Mouse (Mus musculus) forebrain, embryonic 14.5 days (tissue): ENCODE data around the gene Sdhaf1. TPM values are rescaled to one million over a fixed set of nuclear protein-coding genes. Genes with fewer than 3 reads are reported as not detected.

Experiments
- ATAC-seq: fragments of 200-750 bp; cut with Nextera tagmentation; 2 replicates; pipeline ENCODE4 v1.8.0; 2017; ENCODE audit warnings: mild to moderate bottlenecking, moderate library complexity
- DNase-seq: peaks from one replicate; pipeline ENCODE4 v3.0.0-alpha.2; 2015; ENCODE audit warnings: low spot score
- H3K27ac ChIP-seq: fragments of 300-500 bp; sonication (generic); 2 replicates; pipeline ENCODE4 v1.5.1; 2014; ENCODE audit warnings: low read depth, mild to moderate bottlenecking, control low read depth, low read length, moderate library complexity
- H3K27me3 ChIP-seq: fragments of 300-500 bp; sonication (generic); replicated peaks from 2 replicates; pipeline ENCODE4 v1.6.1; 2014; ENCODE audit warnings: low read length, control low read depth, mixed read lengths; ENCODE audit not compliant: control insufficient read depth, insufficient read depth
- H3K36me3 ChIP-seq: fragments of 300-500 bp; sonication (generic); 2 replicates; pipeline ENCODE4 v1.6.1; 2014; ENCODE audit warnings: low read length, control low read depth; ENCODE audit not compliant: control insufficient read depth, insufficient read depth
- H3K4me1 ChIP-seq: fragments of 300-500 bp; sonication (generic); 2 replicates; pipeline ENCODE4 v1.6.1; 2014; ENCODE audit warnings: antibody characterized with exemption, low read length, control low read depth; ENCODE audit not compliant: control insufficient read depth, insufficient read depth
- H3K4me2 ChIP-seq: fragments of 300-500 bp; sonication (generic); 2 replicates; pipeline ENCODE4 v1.6.1; 2014; ENCODE audit warnings: mild to moderate bottlenecking, control low read depth, low read length
- H3K4me3 ChIP-seq: fragments of 300-500 bp; sonication (generic); 2 replicates; pipeline ENCODE4 v1.5.1; 2014; ENCODE audit warnings: low read depth, low read length, control low read depth
- H3K9ac ChIP-seq: fragments of 300-500 bp; sonication (generic); 2 replicates; pipeline ENCODE4 v1.6.1; 2014; ENCODE audit warnings: mild to moderate bottlenecking, low read length, control low read depth, moderate library complexity
- H3K9me3 ChIP-seq: fragments of 300-500 bp; sonication (generic); replicated peaks from 2 replicates; pipeline ENCODE4 v1.6.1; 2016; ENCODE audit warnings: low read length, control low read depth, mixed read lengths; ENCODE audit not compliant: control insufficient read depth
- WGBS: fragments of 180-500 bp; shearing (Covaris S2); extraction: QIAGEN DNeasy Blood & Tissue Kit; methylation state at CpG from one replicate; pipeline ENCODE4 v1.1.7; 2014; 5-methylcytosine and 5-hydroxymethylcytosine counted together
- polyA plus RNA-seq: library from polyadenylated mRNA; unstranded; fragments of >200 nt; fragmentation: Nextera tagmentation; extraction: Ambion mirVana; gene quantifications from 2 replicates; pipeline ENCODE4 v1.2.1, GENCODE M21; 2014

Sdhaf1 gene
- polyA plus RNA-seq, 1 experiment from 2014 or later = 23.8 TPM

GRCm38 (mm10) chr7:30321539-30322284, 2.0 kb downstream of the Sdhaf1 start, which contains the start of gene E130208F15Rik:
TSS of gene E130208F15Rik (plus strand) at chr7:30321740.
- Histone ChIP-seq H3K36me3 (no peaks in the 10 kb centered on the region), H3K4me1 (peaks cover 2% of the 10 kb centered on the region; the same call in 1 of the 2 replicates), H3K27ac (peak within 1 kb of the TSS; percentile 76; the same call in 1 of the 2 replicates), H3K4me3 (peak within 1 kb of the TSS; percentile 87), H3K9ac (peak within 1 kb of the TSS; percentile 89), H3K27me3 (no peaks in the 10 kb centered on the region), H3K4me2 (peak within 1 kb of the TSS; percentile 67), H3K9me3 (no peaks in the 10 kb centered on the region)
- WGBS = under 1% methylated on average over 63 of the region's 63 CpGs
- peak; percentile 72 for DNase-seq
- ATAC-seq = peak; percentile 75

DNA sequence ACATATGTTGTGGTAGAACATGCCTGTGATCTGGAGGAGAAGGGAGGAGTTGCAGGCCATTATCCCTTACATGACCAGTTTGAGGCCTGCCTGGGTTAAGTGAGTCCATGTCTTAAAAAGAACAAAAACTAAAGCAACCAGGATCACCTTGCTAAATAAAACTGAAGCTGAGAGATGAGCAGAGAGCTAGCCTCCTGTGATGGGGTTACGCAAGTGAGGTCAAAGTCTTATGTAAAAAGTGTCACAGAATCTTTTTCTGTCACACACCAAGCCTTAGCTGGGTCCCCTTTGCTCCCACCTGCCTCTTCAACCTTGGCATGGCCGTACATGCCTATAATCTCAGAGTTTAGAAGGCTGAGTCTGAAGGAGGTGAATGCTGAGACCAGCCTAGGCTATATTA, 2.7 kb downstream of the Sdhaf1 start:
- Histone ChIP-seq H3K27ac (no peak overlapping the region), H3K4me2 (peak overlapping the region; percentile 67), H3K36me3 (no peaks in the 10 kb centered on the region), H3K27me3 (no peaks in the 10 kb centered on the region), H3K9me3 (no peaks in the 10 kb centered on the region), H3K4me1 (peaks cover 2% of the 10 kb centered on the region; the same call in 1 of the 2 replicates), H3K9ac (peak overlapping the region; percentile 89; the same call in 1 of the 2 replicates), H3K4me3 (peak overlapping the region; percentile 87; the same call in 1 of the 2 replicates)
- ATAC-seq (no peak), DNase-seq (no peak)
- 84% methylated on average over 2 of the region's 2 CpGs for WGBS

DNA sequence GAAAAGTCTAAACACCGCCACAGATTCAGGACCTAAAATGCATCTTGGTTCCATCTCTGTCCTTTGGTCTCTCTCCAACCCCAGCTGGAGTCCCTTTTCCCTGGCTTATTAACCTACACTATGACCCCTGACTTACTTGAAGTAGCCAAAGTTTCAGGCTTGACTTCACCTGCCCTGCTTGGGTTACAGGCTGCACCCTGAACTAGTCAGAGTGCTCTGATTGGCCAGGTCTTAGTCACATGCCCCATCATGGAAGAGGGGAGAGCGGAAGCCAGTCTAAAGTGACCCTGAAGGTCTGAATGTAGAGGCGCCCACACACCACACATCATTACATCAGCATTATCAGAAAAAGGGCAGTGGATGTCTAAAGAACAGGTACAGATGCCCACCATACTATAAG, 5.6 kb downstream of the Sdhaf1 start:
- ATAC-seq = no peak

GRCm38 (mm10) chr7:30315559-30316529, 7.9 kb downstream of the Sdhaf1 start:
- H3K36me3 ChIP-seq = 0 out of 2 replicates have a peak, but pooled peaks cover 11% of the 10 kb centered on the region
- no peaks in the 10 kb centered on the region for H3K9me3 ChIP-seq
- H3K4me1 ChIP-seq = no peaks in the 10 kb centered on the region
- ATAC-seq (no peak), DNase-seq (no peak)
- no peak overlapping the region for H3K4me2 ChIP-seq
- no peak overlapping the region for H3K27ac ChIP-seq
- 80% methylated on average over 13 of the region's 13 CpGs for WGBS
- H3K27me3 ChIP-seq = no peaks in the 10 kb centered on the region
- H3K9ac ChIP-seq = no peak overlapping the region
- H3K4me3 ChIP-seq = no peak overlapping the region

More for the DNA sequence above, 5.6 kb downstream of the Sdhaf1 start:
- no peak overlapping the region for H3K4me3 ChIP-seq
- no peaks in the 10 kb centered on the region for H3K9me3 ChIP-seq
- H3K9ac ChIP-seq = no peak overlapping the region
- H3K4me1 ChIP-seq = peaks cover 2% of the 10 kb centered on the region; the same call in 1 of the 2 replicates
- H3K27me3 ChIP-seq = no peaks in the 10 kb centered on the region
- H3K27ac ChIP-seq = no peak overlapping the region
- WGBS = 91% methylated on average over 3 of the region's 3 CpGs
- DNase-seq = no peak
- H3K36me3 ChIP-seq = 0 out of 2 replicates have a peak, but pooled peaks cover under 1% of the 10 kb centered on the region
- H3K4me2 ChIP-seq = no peak overlapping the region

DNA sequence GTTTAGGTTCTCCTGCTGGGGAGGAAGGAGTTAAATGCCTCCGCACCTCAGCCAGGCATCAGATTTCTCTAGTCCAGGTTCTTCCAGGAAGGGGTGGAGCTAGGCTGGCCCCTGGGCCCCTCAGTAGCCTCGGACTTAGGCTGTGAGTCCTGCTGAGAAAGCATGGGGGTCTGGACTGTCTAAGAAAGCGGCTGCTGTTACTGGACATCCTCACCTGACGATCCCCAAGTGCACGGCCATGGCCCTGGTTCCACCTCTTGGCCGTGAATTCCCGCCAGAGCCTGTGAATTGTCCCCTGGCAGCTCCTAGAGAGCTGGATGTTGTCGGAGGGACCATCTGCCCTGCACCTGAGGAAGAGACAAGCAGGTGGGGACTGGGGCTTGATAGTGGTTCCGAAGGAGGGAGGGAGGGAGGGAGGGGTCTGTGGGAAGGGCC, 9.0 kb downstream of the Sdhaf1 start, which contains the start of gene Syne4:
TSS of gene Syne4 (plus strand) at position 87 of the 435 bp plus-strand sequence.
- no peak within 1 kb of the TSS for H3K9ac ChIP-seq
- H3K4me3 ChIP-seq = no peak within 1 kb of the TSS
- 0 out of 2 replicates have a peak, but pooled peaks cover 11% of the 10 kb centered on the region for H3K36me3 ChIP-seq
- H3K4me2 ChIP-seq = no peak within 1 kb of the TSS
- WGBS = 1% methylated on average over 9 of the region's 9 CpGs
- no peak for ATAC-seq
- H3K27me3 ChIP-seq = no peaks in the 10 kb centered on the region
- no peak for DNase-seq
- no peak within 1 kb of the TSS for H3K27ac ChIP-seq
- no peaks in the 10 kb centered on the region for H3K9me3 ChIP-seq
- no peaks in the 10 kb centered on the region for H3K4me1 ChIP-seq

DNA sequence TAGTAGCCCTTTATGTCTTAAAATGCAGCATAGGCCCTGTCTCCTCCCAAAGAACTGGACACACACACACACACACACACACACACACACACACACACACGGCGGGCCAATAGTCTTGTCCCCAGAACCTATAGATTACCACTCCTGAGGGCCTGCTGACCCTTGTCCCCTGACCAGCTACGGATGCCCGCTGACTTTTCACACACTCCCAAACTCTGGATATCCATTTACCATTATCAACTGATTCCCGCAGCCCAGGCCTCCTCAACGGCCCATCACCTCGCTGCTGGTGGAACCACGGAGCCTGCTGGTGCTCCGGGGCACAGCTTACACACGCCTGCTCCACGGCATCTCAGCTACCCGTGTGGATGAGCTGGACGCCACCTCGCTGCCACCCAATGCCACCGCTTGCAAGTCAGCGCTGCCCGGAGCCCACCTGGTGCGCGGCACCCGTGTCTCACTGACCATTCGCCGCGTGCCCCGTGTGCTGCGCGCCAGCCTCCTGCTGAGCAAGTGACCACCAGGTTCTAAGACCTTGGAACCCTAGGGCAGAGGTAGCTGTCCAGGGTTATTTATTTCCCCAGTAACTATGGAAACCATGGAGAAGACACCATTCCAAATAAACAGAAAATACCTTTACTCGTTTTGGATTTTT, 9.9 kb downstream of the Sdhaf1 start:
- no peak overlapping the region for H3K4me3 ChIP-seq
- no peak overlapping the region for H3K4me2 ChIP-seq
- no peaks in the 10 kb centered on the region for H3K27me3 ChIP-seq
- DNase-seq (no peak), ATAC-seq (no peak)
- no peak overlapping the region for H3K27ac ChIP-seq
- 0 out of 2 replicates have a peak, but pooled peaks cover 11% of the 10 kb centered on the region for H3K36me3 ChIP-seq
- 55% methylated on average over 27 of the region's 27 CpGs for WGBS
- peaks cover 6% of the 10 kb centered on the region for H3K4me1 ChIP-seq
- H3K9ac ChIP-seq = no peak overlapping the region
- H3K9me3 ChIP-seq = no peaks in the 10 kb centered on the region

GRCm38 (mm10) chr7:30310136-30310535, 13.6 kb downstream of the Sdhaf1 start:
- 88% methylated on average over 12 of the region's 12 CpGs for WGBS
- no peaks in the 10 kb centered on the region for H3K9me3 ChIP-seq
- H3K36me3 ChIP-seq = peaks cover 35% of the 10 kb centered on the region
- H3K9ac ChIP-seq = no peak overlapping the region
- no peak for ATAC-seq
- no peaks in the 10 kb centered on the region for H3K27me3 ChIP-seq
- no peak overlapping the region for H3K4me3 ChIP-seq
- H3K4me1 ChIP-seq = peaks cover 6% of the 10 kb centered on the region
- no peak for DNase-seq
- H3K4me2 ChIP-seq = no peak overlapping the region
- no peak overlapping the region for H3K27ac ChIP-seq

- H3K4me2 ChIP-seq = peak overlapping the region; percentile 92
- H3K36me3 ChIP-seq = peaks cover 38% of the 10 kb centered on the region
- peaks cover 6% of the 10 kb centered on the region for H3K4me1 ChIP-seq
- 70% methylated on average over 15 of the region's 15 CpGs for WGBS
- no peak overlapping the region for H3K27ac ChIP-seq
- peak overlapping the region; percentile 77 for H3K9ac ChIP-seq
- H3K9me3 ChIP-seq = no peaks in the 10 kb centered on the region
- peak overlapping the region; percentile 54 for H3K4me3 ChIP-seq
- DNase-seq = no peak
- H3K27me3 ChIP-seq = no peaks in the 10 kb centered on the region
- no peak for ATAC-seq
These were observed 14.1 kb downstream of the Sdhaf1 start for GRCm38 (mm10) chr7:30309395-30310129.
